Comparison of ENCODE assay signal across 16 mouse cellular contexts in genomic region chr6:143918405-143918947, GRCm38 (mm10).
A peak's percentile ranks its signal among the peaks of the same experiment; 100 is the strongest.
DNase-seq lines count a peak whose midpoint lies in the region; ATAC-seq lines count a peak whose summit lies in the region.
"Had no signal": no experiment of that assay in that cellular context is flagged by ENCODE, and none has a peak within 500 bp of the region (broad histone marks: within the 10 kb centered on the region; RNA-seq: fewer than 3 reads in every experiment).

No protein-coding gene starts in this region.

- no peak overlapping the region for H3K4me2 ChIP-seq in hindbrain, embryonic 11.5 days (replicated peaks; ENCODE audit: low read depth, low read length)
- no peak overlapping the region for H3K4me2 ChIP-seq in hindbrain, embryonic 13.5 days
- H3K4me2 ChIP-seq in limb, embryonic 15.5 days: peak overlapping the region; percentile 19; the same call in 1 of the 2 replicates
- H3K4me2 ChIP-seq: embryonic facial prominence, embryonic 13.5 days; liver, embryonic 15.5 days; midbrain, embryonic 15.5 days had no signal

- 66% methylated on average over 16 of the region's 16 CpGs for WGBS in hindbrain, embryonic 11.5 days
- 63% methylated on average over 16 of the region's 16 CpGs for WGBS in hindbrain, embryonic 13.5 days
- 15% methylated on average over 16 of the region's 16 CpGs for WGBS in limb, embryonic 15.5 days

- H3K36me3 ChIP-seq in hindbrain, embryonic 11.5 days (ENCODE audit: control insufficient read depth, insufficient read depth, low read length): no peaks in the 10 kb centered on the region
- H3K36me3 ChIP-seq in hindbrain, embryonic 13.5 days: no peaks in the 10 kb centered on the region
- H3K36me3 ChIP-seq in limb, embryonic 15.5 days: no peaks in the 10 kb centered on the region
- H3K36me3 ChIP-seq: embryonic facial prominence, embryonic 13.5 days; heart, embryonic 10.5 days; liver, embryonic 15.5 days; midbrain, embryonic 15.5 days had no signal

- H3K9me3 ChIP-seq in hindbrain, embryonic 11.5 days (ENCODE audit: control insufficient read depth, low read length): no peaks in the 10 kb centered on the region
- H3K9me3 ChIP-seq in hindbrain, embryonic 13.5 days: no peaks in the 10 kb centered on the region
- no peaks in the 10 kb centered on the region for H3K9me3 ChIP-seq in limb, embryonic 15.5 days
- H3K9me3 ChIP-seq: embryonic facial prominence, embryonic 13.5 days; heart, embryonic 10.5 days; liver, embryonic 15.5 days; midbrain, embryonic 15.5 days had no signal

- H3K9ac ChIP-seq in hindbrain, embryonic 11.5 days (ENCODE audit: low read depth, low read length): no peak overlapping the region
- no peak overlapping the region for H3K9ac ChIP-seq in hindbrain, embryonic 13.5 days
- H3K9ac ChIP-seq in limb, embryonic 15.5 days: no peak overlapping the region
- H3K9ac ChIP-seq: embryonic facial prominence, embryonic 13.5 days; liver, embryonic 15.5 days; midbrain, embryonic 15.5 days had no signal

- H3K27ac ChIP-seq in hindbrain, embryonic 11.5 days (ENCODE audit: low read depth, low read length): no peak overlapping the region
- H3K27ac ChIP-seq in hindbrain, embryonic 13.5 days: no peak overlapping the region
- no peak overlapping the region for H3K27ac ChIP-seq in limb, embryonic 15.5 days
- H3K27ac ChIP-seq: embryonic facial prominence, embryonic 13.5 days; heart, embryonic 10.5 days; liver, embryonic 15.5 days; midbrain, embryonic 15.5 days had no signal

- no peak for DNase-seq in hindbrain, embryonic 11.5 days (ENCODE audit: low spot score)
- DNase-seq in urinary bladder, postnatal 36 days (ENCODE audit: low spot score in 2 of 2): peak; percentile 2 to 8
- DNase-seq in urinary bladder, adult 2 months (ENCODE audit: low spot score): no peak
- DNase-seq in left cerebral cortex, postnatal 4 days: no peak
- DNase-seq in layer of hippocampus, adult 9-11 months: no peak
- DNase-seq: cerebellum, adult 11 months; gastrocnemius, postnatal 10 days; heart, postnatal 36 days; lung, postnatal 4 days; spleen, adult 18-20 months had no signal

- intact Hi-C loops in left cerebral cortex, postnatal 4 days (cut with DNase I): no loop called here

- peak; percentile 43; the same call in 1 of the 2 replicates for ATAC-seq in hindbrain, embryonic 11.5 days (ENCODE audit: low FRiP score)
- ATAC-seq in hindbrain, embryonic 13.5 days (ENCODE audit: low FRiP score): no peak; the same call in 1 of the 2 replicates
- no peak for ATAC-seq in limb, embryonic 15.5 days (ENCODE audit: insufficient number of reproducible peaks, low FRiP score, low TSS enrichment, low read depth)
- ATAC-seq: midbrain, embryonic 15.5 days had no signal

- no peaks in the 10 kb centered on the region for H3K4me1 ChIP-seq in hindbrain, embryonic 11.5 days (replicated peaks; ENCODE audit: control insufficient read depth, insufficient read depth, low read length)
- H3K4me1 ChIP-seq in hindbrain, embryonic 13.5 days (replicated peaks): peaks cover 6% of the 10 kb centered on the region
- peaks cover 7% of the 10 kb centered on the region; the same call in 1 of the 2 replicates for H3K4me1 ChIP-seq in limb, embryonic 15.5 days
- H3K4me1 ChIP-seq: embryonic facial prominence, embryonic 13.5 days; heart, embryonic 10.5 days; liver, embryonic 15.5 days had no signal

- no peak overlapping the region for H3K4me3 ChIP-seq in hindbrain, embryonic 11.5 days (ENCODE audit: low read depth, low read length)
- no peak overlapping the region for H3K4me3 ChIP-seq in hindbrain, embryonic 13.5 days
- no peak overlapping the region for H3K4me3 ChIP-seq in limb, embryonic 15.5 days
- H3K4me3 ChIP-seq: embryonic facial prominence, embryonic 13.5 days; heart, embryonic 10.5 days; liver, embryonic 15.5 days; midbrain, embryonic 15.5 days had no signal

- H3K27me3 ChIP-seq in hindbrain, embryonic 11.5 days (ENCODE audit: control insufficient read depth, insufficient read depth, low read length): no peaks in the 10 kb centered on the region
- H3K27me3 ChIP-seq in hindbrain, embryonic 13.5 days: no peaks in the 10 kb centered on the region
- H3K27me3 ChIP-seq in limb, embryonic 15.5 days: no peaks in the 10 kb centered on the region
- H3K27me3 ChIP-seq: embryonic facial prominence, embryonic 13.5 days; liver, embryonic 15.5 days; midbrain, embryonic 15.5 days had no signal

Comparison
In these comparisons a context has a peak if more than half of its experiments do, and no peak if none do; other contexts are left out.
1. DNase-seq: peak in urinary bladder, postnatal 36 days (2 of 2); none in hindbrain, embryonic 11.5 days (single experiment), urinary bladder, adult 2 months (single experiment), left cerebral cortex, postnatal 4 days (single experiment) and layer of hippocampus, adult 9-11 months (single experiment).